Comparison of ENCODE assay signal across 8 mouse cellular contexts in genomic region chr7:30193581-30194100, GRCm38 (mm10). TPM values are rescaled to one million over a fixed set of nuclear protein-coding genes. Genes with fewer than 3 reads are reported as not detected.
DNase-seq lines count a peak whose midpoint lies in the region; ATAC-seq lines count a peak whose summit lies in the region.

No protein-coding gene starts in this region.

- H3K4me1 ChIP-seq in intestine, embryonic 14.5 days (replicated peaks; ENCODE audit: control insufficient read depth, insufficient read depth, low read length): peaks cover 15% of the 10 kb centered on the region
- H3K4me1 ChIP-seq in limb, embryonic 11.5 days (ENCODE audit: control insufficient read depth, insufficient read depth, low read length): peaks cover 10% of the 10 kb centered on the region
- peaks cover 14% of the 10 kb centered on the region for H3K4me1 ChIP-seq in midbrain, embryonic 11.5 days (ENCODE audit: control insufficient read depth, insufficient read depth, low read length)

- H3K27ac ChIP-seq in intestine, embryonic 14.5 days (ENCODE audit: low read depth): peak overlapping the region; percentile 86
- H3K27ac ChIP-seq in limb, embryonic 11.5 days (replicated peaks; ENCODE audit: low read depth, low read length): no peak overlapping the region
- H3K27ac ChIP-seq in midbrain, embryonic 11.5 days (ENCODE audit: low read depth, low read length): peak overlapping the region; percentile 25; the same call in 1 of the 2 replicates

- H3K9ac ChIP-seq in intestine, embryonic 14.5 days (ENCODE audit: low read length): peak overlapping the region; percentile 83
- peak overlapping the region; percentile 69; the same call in 1 of the 2 replicates for H3K9ac ChIP-seq in limb, embryonic 11.5 days (ENCODE audit: low read length)
- peak overlapping the region; percentile 69 for H3K9ac ChIP-seq in midbrain, embryonic 11.5 days (ENCODE audit: low read length)

- no peaks in the 10 kb centered on the region for H3K9me3 ChIP-seq in intestine, embryonic 14.5 days (ENCODE audit: control insufficient read depth, low read length)
- H3K9me3 ChIP-seq in limb, embryonic 11.5 days (ENCODE audit: control insufficient read depth, low read length): peaks cover 2% of the 10 kb centered on the region; the same call in 1 of the 2 replicates
- no peaks in the 10 kb centered on the region for H3K9me3 ChIP-seq in midbrain, embryonic 11.5 days (ENCODE audit: control insufficient read depth, low read length)

- H3K27me3 ChIP-seq in intestine, embryonic 14.5 days (replicated peaks; ENCODE audit: control insufficient read depth, insufficient read depth, low read length): no peaks in the 10 kb centered on the region
- no peaks in the 10 kb centered on the region for H3K27me3 ChIP-seq in limb, embryonic 11.5 days (ENCODE audit: control insufficient read depth, insufficient read depth, low read length)
- H3K27me3 ChIP-seq in midbrain, embryonic 11.5 days (ENCODE audit: control insufficient read depth, insufficient read depth, low read length): no peaks in the 10 kb centered on the region

- under 1% methylated on average over 26 of the region's 26 CpGs for WGBS in intestine, embryonic 14.5 days
- under 1% methylated on average over 26 of the region's 26 CpGs for WGBS in limb, embryonic 11.5 days
- WGBS in midbrain, embryonic 11.5 days: 1% methylated on average over 26 of the region's 26 CpGs

- H3K36me3 ChIP-seq in intestine, embryonic 14.5 days (ENCODE audit: control insufficient read depth, insufficient read depth, low read length): peaks cover 38% of the 10 kb centered on the region
- H3K36me3 ChIP-seq in limb, embryonic 11.5 days (ENCODE audit: control insufficient read depth, insufficient read depth, low read length): peaks cover 11% of the 10 kb centered on the region
- no peaks in the 10 kb centered on the region; the same call in 1 of the 2 replicates for H3K36me3 ChIP-seq in midbrain, embryonic 11.5 days (ENCODE audit: control insufficient read depth, insufficient read depth, low read length)

- peak; percentile 80 for DNase-seq in cerebellum, adult 11 months
- peak; percentile 83 to 86 for DNase-seq in cerebellum, postnatal 36 days
- peak; percentile 77 for DNase-seq in gastrocnemius, postnatal 25 days
- no peak for DNase-seq in intestine, embryonic 14.5 days (ENCODE audit: low spot score)
- peak; percentile 83 for DNase-seq in limb, embryonic 11.5 days (ENCODE audit: low spot score)
- peak; percentile 93 for DNase-seq in midbrain, embryonic 11.5 days (ENCODE audit: low spot score, missing footprints)
- DNase-seq in right cerebral cortex, postnatal 4 days: peak; percentile 71

- H3K4me3 ChIP-seq in intestine, embryonic 14.5 days (ENCODE audit: low read depth, low read length): peak overlapping the region; percentile 90
- peak overlapping the region; percentile 79 for H3K4me3 ChIP-seq in limb, embryonic 11.5 days (ENCODE audit: low read depth, low read length)
- peak overlapping the region; percentile 64 for H3K4me3 ChIP-seq in midbrain, embryonic 11.5 days (ENCODE audit: low read depth, low read length)

- ATAC-seq in cerebellum, adult (ENCODE audit: insufficient number of reproducible peaks, low FRiP score, low TSS enrichment): no peak; the same call in 1 of the 2 replicates
- peak; percentile 56 for ATAC-seq in intestine, embryonic 14.5 days (replicated peaks; ENCODE audit: low FRiP score, low TSS enrichment, low read depth)
- peak; percentile 56; the same call in 1 of the 2 replicates for ATAC-seq in limb, embryonic 11.5 days (ENCODE audit: insufficient number of reproducible peaks, low FRiP score, low TSS enrichment, low read depth)
- peak; percentile 59 for ATAC-seq in midbrain, embryonic 11.5 days (ENCODE audit: low FRiP score)

- H3K4me2 ChIP-seq in intestine, embryonic 14.5 days (ENCODE audit: low read length): peak overlapping the region; percentile 83
- peak overlapping the region; percentile 78 for H3K4me2 ChIP-seq in limb, embryonic 11.5 days (ENCODE audit: low read depth, severe bottlenecking)
- peak overlapping the region; percentile 85 for H3K4me2 ChIP-seq in midbrain, embryonic 11.5 days

RNA-seq across cellular contexts. Expression of gene Capns1, which starts 5.0 kb away (rescaled TPM):
- total RNA-seq in gastrocnemius, postnatal 25 days (2021): 100 to 1,000 TPM; 201 to 255 TPM
- polyA plus RNA-seq in intestine, embryonic 14.5 days (2014; fragmentation: Nextera tagmentation; extraction: Ambion mirVana): 81.9 and 85.4 TPM in 2 replicates
- polyA plus RNA-seq in limb, embryonic 11.5 days (2014; fragmentation: Nextera tagmentation; extraction: Ambion mirVana): 53.1 and 53.7 TPM in 2 replicates
- 39.0 and 43.9 TPM in 2 replicates for polyA plus RNA-seq in midbrain, embryonic 11.5 days (2014; fragmentation: Nextera tagmentation; extraction: Ambion mirVana)

RNA-seq across cellular contexts. Expression of gene Cox7a1, which starts 9.7 kb away (rescaled TPM):
- total RNA-seq in gastrocnemius, postnatal 25 days (2021): 1,000 to 10,000 TPM; 1,093 to 1,260 TPM
- 5.8 and 11.3 TPM in 2 replicates for polyA plus RNA-seq in intestine, embryonic 14.5 days (2014; fragmentation: Nextera tagmentation; extraction: Ambion mirVana)
- 2.3 and 2.9 TPM in 2 replicates for polyA plus RNA-seq in limb, embryonic 11.5 days (2014; fragmentation: Nextera tagmentation; extraction: Ambion mirVana)
- 3.5 and 4.1 TPM in 2 replicates for polyA plus RNA-seq in midbrain, embryonic 11.5 days (2014; fragmentation: Nextera tagmentation; extraction: Ambion mirVana)

RNA-seq across cellular contexts. Expression of gene Zfp146, which starts 24.1 kb away (rescaled TPM):
- 10 to 100 TPM; 21.4 to 28.0 TPM for total RNA-seq in gastrocnemius, postnatal 25 days (2021)
- 16.0 and 16.3 TPM in 2 replicates for polyA plus RNA-seq in intestine, embryonic 14.5 days (2014; fragmentation: Nextera tagmentation; extraction: Ambion mirVana)
- polyA plus RNA-seq in limb, embryonic 11.5 days (2014; fragmentation: Nextera tagmentation; extraction: Ambion mirVana): 14.6 and 18.7 TPM in 2 replicates
- 16.6 and 18.1 TPM in 2 replicates for polyA plus RNA-seq in midbrain, embryonic 11.5 days (2014; fragmentation: Nextera tagmentation; extraction: Ambion mirVana)

RNA-seq across cellular contexts. Expression of gene Polr2i, which starts 38.1 kb away (rescaled TPM):
- total RNA-seq in gastrocnemius, postnatal 25 days (2021): 10 to 100 TPM; 50.8 to 58.9 TPM
- 159 and 161 TPM in 2 replicates for polyA plus RNA-seq in intestine, embryonic 14.5 days (2014; fragmentation: Nextera tagmentation; extraction: Ambion mirVana)
- polyA plus RNA-seq in limb, embryonic 11.5 days (2014; fragmentation: Nextera tagmentation; extraction: Ambion mirVana): 182 and 186 TPM in 2 replicates
- 149 and 163 TPM in 2 replicates for polyA plus RNA-seq in midbrain, embryonic 11.5 days (2014; fragmentation: Nextera tagmentation; extraction: Ambion mirVana)

RNA-seq across cellular contexts. Expression of gene Tbcb, which starts 38.4 kb away (rescaled TPM):
- 10 to 100 TPM; 25.0 to 25.9 TPM for total RNA-seq in gastrocnemius, postnatal 25 days (2021)
- polyA plus RNA-seq in intestine, embryonic 14.5 days (2014; fragmentation: Nextera tagmentation; extraction: Ambion mirVana): 147 and 157 TPM in 2 replicates
- polyA plus RNA-seq in limb, embryonic 11.5 days (2014; fragmentation: Nextera tagmentation; extraction: Ambion mirVana): 232 and 241 TPM in 2 replicates
- 255 and 260 TPM in 2 replicates for polyA plus RNA-seq in midbrain, embryonic 11.5 days (2014; fragmentation: Nextera tagmentation; extraction: Ambion mirVana)
